Mouse (Mus musculus) neutrophil, adult 5-6 weeks (primary cell): ENCODE data around the gene Tax1bp1. TPM values are rescaled to one million over a fixed set of nuclear protein-coding genes. Genes with fewer than 3 reads are reported as not detected.
A peak's percentile ranks its signal among the peaks of the same experiment; 100 is the strongest.
"Not testable (repeated sequence)": the region's sequence is repeated elsewhere in the genome, so short reads cannot be mapped to it uniquely, and the experiment has no call there.

ENCODE experiments used
- ATAC-seq: fragments of 151-379, 151-347 bp; 2 replicates; pipeline ENCODE4 v1.8.0; 2017; ENCODE audit warnings: mild to moderate bottlenecking, moderate TSS enrichment; ENCODE audit not compliant: insufficient number of reproducible peaks, poor library complexity, low FRiP score, severe bottlenecking; ENCODE audit errors: extremely low read depth
- total RNA-seq: library from RNA; stranded (forward); fragments of 200-1000 nt; gene quantifications from 2 replicates; pipeline ENCODE4 v1.2.3, GENCODE M21; 2017

Tax1bp1 gene
- 421 and 471 TPM in 2 replicates for total RNA-seq

GRCm38 (mm10) chr6:52713104-52713896 lies at the start of gene Tax1bp1:
Gene Tax1bp1 (plus strand): TSS chr6:52713729.
- ATAC-seq, result peak; percentile 96

- ATAC-seq, result no peak
Observed at GRCm38 (mm10) chr6:52667641-52668040, 45.9 kb upstream of the Tax1bp1 start.

- ATAC-seq, result not testable (repeated sequence)
Observed at GRCm38 (mm10) chr6:52669878-52670277, 43.7 kb upstream of the Tax1bp1 start.

- no peak for ATAC-seq
Observed at GRCm38 (mm10) chr6:52671791-52672190, 41.7 kb upstream of the Tax1bp1 start.

- peak; percentile 67; the same call in 1 of the 2 replicates for ATAC-seq
Observed at GRCm38 (mm10) chr6:52672539-52672938, 41.0 kb upstream of the Tax1bp1 start.

GRCm38 (mm10) chr6:52673706-52674105 lies 39.8 kb upstream of the Tax1bp1 start:
- ATAC-seq, result no peak

- ATAC-seq, result no peak
Observed at GRCm38 (mm10) chr6:52674541-52674940, 39.0 kb upstream of the Tax1bp1 start.

- ATAC-seq, result no peak
Observed at GRCm38 (mm10) chr6:52675222-52675921, 38.2 kb upstream of the Tax1bp1 start.

- ATAC-seq, result not testable (repeated sequence)
Observed at GRCm38 (mm10) chr6:52677534-52677933, 36.0 kb upstream of the Tax1bp1 start.

GRCm38 (mm10) chr6:52679565-52679964 lies 34.0 kb upstream of the Tax1bp1 start:
- no peak for ATAC-seq

- no peak for ATAC-seq
Observed at GRCm38 (mm10) chr6:52680458-52681032, 33.0 kb upstream of the Tax1bp1 start.

- ATAC-seq, result no peak
Observed at GRCm38 (mm10) chr6:52681847-52682485, 31.6 kb upstream of the Tax1bp1 start.

- no peak for ATAC-seq
Observed at GRCm38 (mm10) chr6:52682607-52683006, 30.9 kb upstream of the Tax1bp1 start.

GRCm38 (mm10) chr6:52686901-52687500 lies 26.5 kb upstream of the Tax1bp1 start:
- no peak for ATAC-seq

GRCm38 (mm10) chr6:52690365-52690764 lies 23.2 kb upstream of the Tax1bp1 start:
- no peak for ATAC-seq

GRCm38 (mm10) chr6:52691800-52692199 lies 21.7 kb upstream of the Tax1bp1 start:
- no peak for ATAC-seq

- ATAC-seq, result no peak
Observed at GRCm38 (mm10) chr6:52692451-52693063, 21.0 kb upstream of the Tax1bp1 start.

GRCm38 (mm10) chr6:52697964-52698535 lies 15.5 kb upstream of the Tax1bp1 start:
- ATAC-seq, result 0 out of 2 replicates have a peak, but pooled peaks have one; percentile 13
